Mouse (Mus musculus) mouse trophoblast stem cell (cell line): ENCODE data around the gene Atp6v1g2.

Source experiments
- in situ Hi-C, 2 experiments: fragments of 300-500 bp; cut with MseI, MboI; formaldehyde crosslinking; loops; 2 replicates in 1 of 2; 3 replicates in 1 of 2; pipeline ENCODE4 v1.15.1; 2025

Gene Atp6v1g2

DNA sequence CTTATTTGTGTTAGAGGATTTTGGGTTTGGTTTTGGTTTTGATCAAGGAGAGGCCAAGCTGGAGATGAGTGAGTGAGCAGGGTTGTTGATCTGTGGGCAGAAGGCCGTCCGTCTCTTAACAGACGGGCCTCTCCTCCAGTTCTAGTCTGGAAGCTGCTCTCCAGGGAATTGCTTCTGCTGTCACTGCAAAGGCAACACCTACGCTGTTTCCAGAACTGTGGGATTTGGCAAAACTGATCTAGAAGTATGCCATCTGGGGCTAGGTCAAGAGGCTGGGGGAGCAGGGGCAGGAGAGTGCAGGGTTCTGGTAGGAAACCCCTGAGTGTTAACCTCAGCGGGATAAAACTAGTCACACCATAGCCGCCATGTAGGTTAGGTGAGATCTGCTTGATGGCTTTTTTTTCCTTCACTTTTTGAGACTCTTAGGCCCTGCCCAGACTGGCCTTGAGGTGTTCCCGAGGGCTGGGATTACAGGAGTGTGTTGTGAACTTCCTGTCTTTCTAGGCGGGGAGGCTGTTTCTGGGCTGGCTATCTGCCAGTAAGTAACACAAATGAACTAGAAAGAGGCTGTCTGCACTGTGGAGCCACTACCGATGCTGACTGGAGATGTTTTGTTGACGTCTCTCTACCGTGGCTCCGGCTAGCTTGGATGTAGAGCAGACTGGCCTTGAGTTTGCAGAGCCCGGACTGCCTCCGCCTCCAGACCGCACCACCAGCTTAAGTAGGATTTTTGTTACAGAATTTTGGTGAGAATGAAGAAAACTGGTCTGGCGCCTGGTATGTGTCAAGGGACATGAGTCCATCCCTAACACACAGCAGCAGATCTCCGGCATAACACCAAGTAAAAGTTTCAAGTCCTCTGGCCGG is at the start of gene Atp6v1g2:
Gene Atp6v1g2, plus strand, starts transcription at position 547 of the 867 bp plus-strand sequence.
- in situ Hi-C loops = loop anchor here (5.0 kb wide), 2 partner anchors 56 to 61 kb away; partner anchors contain the start of gene Aif1 (in 1 of the 2)

DNA sequence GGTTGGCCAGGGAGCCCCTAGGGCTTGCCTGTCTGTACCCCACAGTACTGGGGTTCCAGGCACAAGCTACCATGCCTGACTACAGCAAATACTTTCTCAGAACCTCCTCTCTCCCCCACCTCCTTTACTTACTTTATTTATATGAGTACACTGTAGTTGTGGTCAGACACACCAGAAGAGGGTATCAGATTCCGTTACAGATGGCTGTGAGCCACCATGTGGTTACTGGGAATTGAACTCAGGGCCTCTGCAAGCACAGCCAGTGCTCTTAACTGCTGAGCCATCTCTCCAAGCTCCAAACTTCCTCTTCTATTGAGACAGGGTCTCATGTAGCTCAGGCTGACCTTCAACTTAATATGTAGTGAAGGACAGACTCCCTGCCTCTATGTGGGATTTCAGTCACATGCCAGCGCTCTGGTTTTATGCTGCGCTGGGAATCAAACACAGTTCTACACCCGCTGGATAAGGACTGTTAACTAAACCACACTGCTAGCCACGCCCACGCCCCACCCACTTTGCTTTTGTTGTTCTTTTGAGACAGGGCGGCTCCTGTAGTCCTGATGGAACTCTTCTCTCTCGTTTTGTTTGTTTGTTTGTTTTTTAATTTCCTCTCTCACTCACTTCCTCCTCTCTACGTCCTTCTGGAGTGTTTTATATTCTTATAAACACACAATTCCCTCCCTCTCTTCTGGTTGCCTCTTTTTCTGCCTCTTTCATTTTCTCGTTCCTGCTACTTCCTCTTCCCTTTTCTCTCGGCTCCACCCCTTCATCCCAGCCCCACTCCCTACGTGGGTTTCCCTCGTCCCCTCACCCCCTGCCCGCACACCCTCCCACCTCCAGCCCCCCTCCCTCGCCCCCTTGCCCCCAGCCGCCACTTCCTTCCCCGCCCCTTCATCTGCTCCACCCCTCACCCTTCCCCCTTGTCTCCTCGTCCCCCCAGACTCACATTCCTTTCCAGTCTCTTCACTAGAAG is 47.5 kb upstream of the Atp6v1g2 start:
- in situ Hi-C loops = no loop called here

GRCm38 (mm10) chr17:35186681-35187080 is 46.8 kb upstream of the Atp6v1g2 start:
- in situ Hi-C loops = no loop called here

DNA sequence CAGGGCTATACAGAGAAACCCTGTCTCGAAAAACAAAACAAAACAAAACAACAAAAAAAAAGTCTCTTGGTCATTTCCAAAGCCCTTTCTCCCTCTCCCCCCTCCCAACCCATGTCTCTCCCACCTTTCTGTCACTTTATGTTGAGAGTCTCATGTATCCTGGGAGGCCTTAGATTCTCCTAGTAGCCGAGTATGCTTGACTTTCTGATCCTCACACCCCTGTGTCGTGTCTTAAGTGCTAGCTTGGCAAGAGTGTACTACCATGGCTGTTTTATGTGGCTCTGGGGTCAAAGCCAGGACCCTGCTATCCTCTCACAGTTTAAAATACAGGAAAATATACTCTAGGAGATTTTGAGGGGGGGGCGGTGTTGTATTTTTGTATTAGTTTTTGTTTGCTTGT is 46.1 kb upstream of the Atp6v1g2 start:
- in situ Hi-C loops = no loop called here

DNA sequence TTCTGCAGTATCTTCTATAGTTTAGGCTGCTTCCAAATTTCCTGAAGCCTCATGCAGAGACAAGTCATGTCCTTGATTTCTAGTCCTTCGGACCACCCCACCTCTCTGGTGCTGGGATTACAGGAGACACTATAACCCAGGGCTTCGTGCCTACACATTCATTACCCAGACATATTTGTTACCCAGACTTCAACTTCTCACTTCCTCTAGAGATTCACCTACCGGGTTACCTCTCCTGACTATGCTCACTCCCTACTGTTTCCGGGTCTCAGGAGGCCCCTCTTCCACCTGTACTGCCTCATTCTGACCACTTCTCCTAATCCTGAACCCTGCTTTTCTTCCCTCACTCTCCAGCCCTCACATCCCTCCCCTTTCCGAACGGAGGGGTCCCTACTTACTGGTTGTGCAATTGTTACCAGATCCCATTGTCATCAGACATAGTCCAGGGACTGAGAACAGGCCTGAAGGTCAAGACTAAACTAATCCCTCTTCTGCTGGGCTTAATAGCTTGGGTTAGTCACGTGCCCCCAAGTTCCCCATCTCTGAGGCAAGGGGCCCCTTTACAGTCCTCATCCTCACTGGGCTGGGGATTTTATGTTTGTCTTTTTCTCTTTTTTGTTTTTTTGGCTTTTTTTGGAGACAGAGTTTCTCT is 45.4 kb upstream of the Atp6v1g2 start, which contains the start of gene Lst1:
Gene Lst1, minus strand, starts transcription at position 481 of the 652 bp plus-strand sequence.
- in situ Hi-C loops = no loop called here

DNA sequence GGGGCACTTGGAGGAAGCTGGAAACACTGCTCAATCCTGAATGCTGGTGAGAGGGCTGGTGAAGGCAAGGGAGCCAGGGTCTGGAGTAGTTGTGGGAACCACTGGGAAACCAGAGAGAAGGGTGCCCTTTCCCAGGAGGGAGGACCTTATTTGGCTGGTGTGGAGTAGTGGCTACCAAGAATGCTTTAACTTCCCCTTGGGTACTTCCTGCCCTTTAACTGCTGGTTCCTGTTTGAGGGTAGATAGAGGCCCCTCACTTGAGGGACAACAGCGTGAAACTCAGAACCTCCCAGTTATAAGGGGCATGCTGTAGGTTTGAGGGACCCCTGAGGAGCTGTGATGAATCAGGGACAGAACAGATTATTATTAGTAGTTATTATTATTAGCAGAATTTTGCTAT is 44.3 kb upstream of the Atp6v1g2 start:
- in situ Hi-C loops = no loop called here

GRCm38 (mm10) chr17:35190096-35190495 is 43.4 kb upstream of the Atp6v1g2 start:
- in situ Hi-C loops = no loop called here

DNA sequence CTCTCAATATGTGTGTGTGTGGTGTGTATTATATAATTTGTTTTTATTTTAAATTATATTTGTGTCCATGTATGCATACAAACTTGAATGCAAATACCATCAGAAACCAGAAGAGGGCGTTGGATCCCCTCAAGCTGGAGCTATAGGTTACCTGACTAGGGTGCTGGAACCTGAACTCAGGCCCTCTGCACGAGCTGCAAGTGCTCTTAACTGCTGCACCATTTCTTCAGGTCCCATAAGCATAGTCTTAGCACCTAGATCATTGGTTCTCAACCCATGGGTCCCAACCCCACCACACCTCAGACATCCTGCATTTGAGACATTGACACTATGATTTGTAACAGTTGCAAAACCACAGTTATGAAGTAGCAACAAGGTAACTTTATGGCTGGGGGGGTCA is 41.7 kb upstream of the Atp6v1g2 start:
- in situ Hi-C loops = no loop called here

DNA sequence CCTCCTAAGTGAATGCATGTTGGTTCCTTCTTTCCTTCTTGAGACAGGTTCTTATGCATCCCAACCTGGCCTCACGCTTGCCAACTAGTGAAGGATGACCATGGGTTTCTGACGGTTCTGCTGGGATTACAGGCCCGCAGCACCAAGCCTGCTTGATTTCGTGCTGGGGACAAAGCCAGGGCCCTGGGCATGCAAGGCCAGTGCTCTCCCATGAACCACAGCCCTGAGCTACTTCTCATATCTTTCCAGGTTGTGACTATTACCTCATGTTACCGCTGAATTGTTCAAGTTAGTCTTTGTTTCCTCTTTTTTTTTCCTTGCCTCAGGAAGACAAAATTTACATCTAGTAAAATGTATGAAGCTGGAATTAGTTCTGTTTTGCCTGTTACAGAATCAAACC is 40.5 kb upstream of the Atp6v1g2 start:
- in situ Hi-C loops = no loop called here

DNA sequence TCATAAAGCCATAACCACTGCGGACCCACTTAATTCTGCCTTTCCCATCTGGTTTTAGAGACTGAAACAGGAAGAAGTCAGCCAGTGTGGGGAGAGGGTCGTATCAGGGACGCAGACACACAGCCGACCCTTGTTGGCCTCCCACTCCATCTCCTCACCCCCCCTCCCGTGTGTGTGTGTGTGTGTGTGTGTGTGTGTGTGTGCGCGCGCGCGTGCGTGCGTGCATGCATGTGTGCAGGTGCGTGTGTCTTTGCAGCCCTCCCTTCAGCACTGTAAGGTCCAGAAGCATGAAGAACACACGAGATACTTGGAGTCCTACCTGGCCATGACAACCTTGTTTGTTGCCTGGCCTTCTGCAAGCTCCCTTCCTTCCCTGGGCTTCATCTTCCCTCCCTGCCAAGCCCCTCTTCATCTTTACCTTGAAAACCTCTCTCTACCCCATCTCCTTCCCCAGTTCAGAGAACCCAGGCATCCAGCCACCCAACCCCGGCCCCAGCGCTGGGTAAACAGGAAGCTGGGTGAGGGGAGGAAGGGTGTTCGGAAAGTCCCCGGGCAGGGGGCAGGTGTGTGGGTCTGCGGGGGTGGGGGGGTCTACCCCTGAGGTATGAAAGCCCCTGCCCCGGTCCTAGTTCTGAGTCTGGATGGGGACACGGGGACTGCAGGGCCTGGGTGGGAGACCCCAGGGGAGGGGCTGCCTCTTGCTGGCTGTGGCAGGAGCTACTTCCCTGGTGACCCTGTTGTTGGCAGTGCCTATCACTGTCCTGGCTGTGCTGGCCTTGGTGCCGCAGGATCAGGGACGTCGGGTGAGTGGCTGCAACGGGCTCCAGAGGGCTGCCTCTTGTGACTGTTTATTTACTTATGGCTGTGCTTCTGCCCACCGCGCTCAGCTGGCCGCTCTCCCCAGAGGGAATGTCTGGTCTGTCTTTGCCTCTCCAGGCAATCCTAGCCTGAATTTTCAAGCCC is 39.3 kb upstream of the Atp6v1g2 start, which contains the start of gene Ltb:
Gene Ltb, plus strand, starts transcription at position 559 of the 963 bp plus-strand sequence.
- in situ Hi-C loops = no loop called here

DNA sequence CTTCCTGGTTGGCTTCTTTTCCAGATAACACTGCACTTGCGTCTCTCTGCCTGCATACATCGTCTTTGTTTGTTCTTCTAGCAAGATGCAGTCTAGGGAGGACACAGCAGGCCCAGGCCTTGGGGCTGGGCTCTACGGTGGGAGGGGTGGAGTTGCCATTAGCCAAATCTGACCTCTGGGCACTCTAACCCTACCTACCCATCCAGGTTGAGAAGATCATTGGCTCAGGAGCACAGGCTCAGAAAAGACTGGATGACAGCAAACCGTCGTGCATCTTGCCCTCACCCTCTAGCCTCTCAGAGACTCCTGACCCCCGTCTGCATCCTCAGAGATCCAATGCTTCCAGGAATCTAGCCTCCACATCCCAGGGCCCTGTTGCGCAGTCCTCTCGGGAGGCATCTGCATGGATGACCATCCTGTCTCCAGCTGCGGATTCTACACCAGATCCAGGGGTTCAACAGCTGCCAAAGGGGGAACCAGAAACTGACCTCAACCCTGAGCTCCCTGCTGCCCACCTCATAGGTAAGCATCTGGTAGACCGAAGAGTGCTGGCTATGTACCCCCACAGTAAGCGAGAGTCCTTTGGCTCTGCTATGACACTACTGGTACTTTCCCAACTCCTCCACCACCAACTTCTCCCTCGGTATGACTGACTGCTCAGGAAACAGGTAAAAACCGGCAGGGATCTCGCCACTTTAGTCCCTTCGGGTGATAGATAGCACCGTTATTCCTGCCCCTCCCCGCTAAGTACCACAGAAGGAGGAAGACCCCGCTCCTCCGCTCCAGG is 38.4 kb upstream of the Atp6v1g2 start:
- in situ Hi-C loops = no loop called here

DNA sequence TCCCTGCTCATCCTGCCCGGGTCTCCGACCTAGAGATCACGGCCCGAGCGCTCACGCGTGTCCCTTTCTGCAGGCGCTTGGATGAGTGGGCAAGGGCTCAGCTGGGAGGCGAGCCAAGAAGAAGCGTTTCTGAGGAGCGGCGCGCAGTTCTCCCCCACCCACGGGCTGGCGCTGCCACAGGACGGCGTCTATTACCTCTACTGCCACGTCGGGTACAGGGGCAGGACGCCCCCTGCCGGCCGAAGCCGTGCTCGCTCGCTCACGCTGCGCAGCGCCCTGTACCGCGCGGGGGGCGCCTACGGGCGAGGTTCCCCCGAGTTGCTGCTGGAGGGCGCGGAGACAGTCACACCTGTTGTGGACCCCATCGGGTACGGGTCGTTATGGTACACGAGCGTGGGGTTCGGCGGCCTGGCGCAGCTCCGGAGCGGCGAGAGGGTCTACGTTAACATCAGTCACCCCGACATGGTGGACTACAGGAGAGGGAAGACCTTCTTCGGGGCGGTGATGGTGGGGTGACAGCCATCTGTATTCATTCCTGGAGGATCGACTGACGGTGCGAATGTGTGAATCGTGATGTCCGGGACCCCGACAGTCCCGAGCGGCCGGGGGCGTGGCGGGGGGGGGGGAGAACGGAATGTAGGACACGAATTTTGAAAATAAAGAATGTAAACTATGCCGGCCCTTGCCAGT is 37.7 kb upstream of the Atp6v1g2 start:
- in situ Hi-C loops = no loop called here

GRCm38 (mm10) chr17:35196321-35196641 is 37.2 kb upstream of the Atp6v1g2 start:
- in situ Hi-C loops = no loop called here

- in situ Hi-C loops = no loop called here
These were observed 36.3 kb upstream of the Atp6v1g2 start for GRCm38 (mm10) chr17:35197126-35197525.

DNA sequence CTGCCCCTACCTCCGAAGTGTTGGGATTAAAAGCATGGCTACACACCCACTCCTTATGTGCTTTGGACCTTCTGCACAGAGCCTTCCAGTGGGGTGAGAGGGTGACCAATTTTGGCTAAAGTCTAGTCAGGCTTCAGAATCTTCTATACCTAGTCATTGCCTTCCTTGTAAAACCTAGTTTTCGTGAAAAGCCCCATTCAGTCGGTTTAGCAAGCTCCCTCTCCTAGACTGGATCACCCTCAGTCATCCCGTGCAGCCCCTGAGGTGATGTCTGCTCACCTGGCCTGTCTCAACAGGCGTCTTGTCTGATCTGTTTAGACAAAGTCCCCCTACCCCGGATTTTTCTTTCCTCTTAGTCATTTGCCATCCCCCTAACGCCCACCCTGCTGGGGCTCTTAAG is 35.4 kb upstream of the Atp6v1g2 start:
- in situ Hi-C loops = no loop called here

DNA sequence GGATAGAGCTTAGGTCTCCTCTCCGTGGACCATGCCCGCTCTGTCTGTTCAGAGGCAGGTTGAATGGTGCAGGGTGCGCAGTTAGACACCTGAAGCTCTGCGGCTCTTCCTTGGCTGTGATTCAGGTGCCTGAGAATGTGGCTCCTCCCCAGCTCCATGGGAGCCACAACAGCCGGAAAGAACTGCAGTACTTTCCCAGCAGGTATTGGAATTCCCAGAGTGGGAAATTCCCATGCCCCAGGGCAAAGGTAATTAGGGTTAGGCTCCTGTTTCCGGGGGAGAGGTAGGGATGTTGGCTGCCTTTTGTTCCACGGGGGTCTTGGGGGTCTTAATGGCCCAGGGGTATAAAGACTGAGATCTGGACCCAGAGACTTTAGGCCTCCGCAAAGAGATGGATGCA is 34.5 kb upstream of the Atp6v1g2 start:
- in situ Hi-C loops = no loop called here

DNA sequence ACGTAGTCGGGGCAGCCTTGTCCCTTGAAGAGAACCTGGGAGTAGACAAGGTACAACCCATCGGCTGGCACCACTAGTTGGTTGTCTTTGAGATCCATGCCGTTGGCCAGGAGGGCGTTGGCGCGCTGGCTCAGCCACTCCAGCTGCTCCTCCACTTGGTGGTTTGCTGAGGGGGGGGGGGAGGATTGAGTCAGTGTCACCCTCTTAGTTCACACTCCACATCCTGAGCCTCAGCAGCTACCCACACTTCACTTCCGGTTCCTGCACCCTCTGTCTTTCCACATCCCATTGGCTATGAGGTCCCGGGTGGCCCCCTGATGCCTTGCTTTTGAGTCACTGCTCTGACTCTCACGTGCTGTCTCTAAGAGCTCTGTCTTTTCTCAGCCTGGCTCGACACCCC is 33.1 kb upstream of the Atp6v1g2 start:
- in situ Hi-C loops = no loop called here

- in situ Hi-C loops = no loop called here
These were observed 32.3 kb upstream of the Atp6v1g2 start for GRCm38 (mm10) chr17:35201128-35201527.

GRCm38 (mm10) chr17:35201787-35202186 is 31.7 kb upstream of the Atp6v1g2 start, which contains the start of gene Tnf:
TSS of gene Tnf (minus strand) at chr17:35202007.
- in situ Hi-C loops = no loop called here
